Mouse (Mus musculus) 416B (cell line): Measurements from ENCODE around the gene Gm28230.

Source experiments
- DNase-seq: peaks from one replicate; pipeline ENCODE4 v3.0.0; 2011; ENCODE audit warnings: low read depth

Gene Gm28230

DNA sequence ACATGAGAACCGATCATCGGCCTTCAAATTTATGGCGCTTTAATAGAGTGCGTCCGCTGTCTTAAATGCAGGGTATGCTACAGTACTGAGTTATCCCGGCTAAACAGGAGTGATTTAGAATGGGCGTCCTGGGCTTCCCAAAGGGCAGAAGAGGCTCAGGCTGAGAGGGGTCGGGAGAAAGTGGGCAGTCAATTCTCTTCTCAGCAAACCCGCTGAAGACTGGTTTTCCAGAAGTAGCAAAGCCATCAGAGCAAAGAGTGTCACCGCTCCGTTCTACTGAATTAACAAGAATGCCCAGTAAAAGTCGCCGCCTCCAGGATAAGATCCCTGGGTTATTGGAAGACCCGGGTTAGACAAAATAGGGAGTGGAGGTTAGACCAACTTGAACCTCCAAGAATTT, 13.3 kb downstream of the Gm28230 start:
- DNase-seq: no peak

DNA sequence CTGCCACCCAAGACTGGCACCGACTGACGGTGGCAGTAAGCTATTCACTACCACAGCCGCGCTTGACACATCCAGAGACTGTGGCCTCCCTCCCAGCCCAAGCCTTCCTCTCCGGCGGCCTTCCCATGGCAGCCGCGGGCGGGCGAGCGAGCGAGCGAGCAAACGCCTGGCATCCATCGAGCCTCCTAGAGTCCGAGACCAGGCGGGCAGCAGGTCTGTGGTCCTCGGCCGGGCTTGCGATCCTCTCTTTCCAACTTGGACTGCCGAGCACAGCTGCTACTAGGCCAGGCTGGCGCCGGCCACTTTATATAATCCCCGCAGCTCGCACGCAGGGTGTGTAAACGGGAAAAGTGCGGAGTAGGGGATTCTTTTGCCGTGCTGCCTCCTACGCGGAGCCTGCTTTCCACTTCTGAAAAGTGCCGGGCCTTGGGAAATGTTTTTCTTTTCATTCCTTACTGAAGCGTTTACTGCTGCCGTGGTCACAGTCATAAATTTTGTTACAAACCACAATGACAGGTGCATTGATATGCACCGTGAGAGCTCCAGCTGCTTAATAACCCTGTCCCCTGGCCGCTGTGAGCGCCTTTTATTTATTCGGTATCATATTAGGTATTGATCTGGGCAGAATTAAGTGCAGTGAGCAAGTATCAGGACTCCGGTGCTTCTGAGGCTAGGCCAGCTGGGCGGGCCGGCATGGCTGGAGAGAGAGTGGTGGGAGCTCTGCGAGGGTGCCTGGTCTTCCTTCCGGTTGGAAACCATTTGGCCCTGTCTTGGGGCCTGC, 14.0 kb downstream of the Gm28230 start:
- DNase-seq: no peak

DNA sequence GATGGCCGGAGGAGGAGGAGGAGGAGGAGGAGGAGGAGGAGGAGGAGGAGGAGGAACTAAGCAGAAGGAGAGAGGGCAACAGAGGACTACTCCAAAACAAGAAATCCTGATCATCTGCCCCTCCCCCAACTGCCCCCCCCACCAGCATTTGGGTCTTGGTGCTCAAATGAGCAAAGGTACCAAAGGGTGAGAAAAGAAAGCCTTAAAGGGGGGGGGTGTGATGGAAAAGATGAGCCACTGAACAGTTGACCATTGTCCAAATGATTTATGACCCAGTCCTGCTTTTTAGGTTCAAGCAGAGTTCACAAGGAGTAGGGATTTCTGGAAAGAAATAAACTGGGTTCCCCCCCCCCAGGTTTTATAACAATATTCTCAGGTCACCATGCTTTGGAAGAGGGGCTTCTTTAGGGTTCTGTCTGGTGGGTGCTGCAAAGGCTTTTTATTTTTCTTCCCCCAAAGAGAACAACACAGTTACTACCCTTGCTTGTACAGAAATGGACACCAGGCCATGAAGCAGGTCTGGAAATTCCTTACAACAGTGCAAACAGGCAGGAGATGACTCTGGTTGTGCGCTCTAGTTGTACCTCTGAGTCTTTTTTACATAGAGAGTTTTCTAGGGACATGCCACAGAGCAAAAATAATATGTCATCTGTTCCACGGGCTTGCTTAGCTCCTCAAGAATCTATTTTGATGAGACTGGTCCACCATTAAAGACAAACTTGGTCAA, 14.9 kb downstream of the Gm28230 start:
- no peak for DNase-seq

DNA sequence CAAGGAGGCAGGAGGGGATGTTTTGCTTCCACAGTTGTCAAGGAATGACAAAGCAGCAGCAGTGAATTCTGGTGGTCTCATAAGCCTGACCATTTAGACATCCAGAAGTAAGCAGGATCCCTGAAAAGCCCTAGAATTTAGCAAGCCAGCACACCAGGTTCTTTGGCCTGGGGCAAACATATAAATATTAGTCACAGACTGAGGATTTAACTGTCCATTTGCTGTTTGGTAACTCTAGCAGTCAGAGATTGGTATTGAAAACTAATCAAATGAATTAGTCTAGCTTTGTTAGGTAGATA, 15.4 kb downstream of the Gm28230 start:
- no peak for DNase-seq

DNA sequence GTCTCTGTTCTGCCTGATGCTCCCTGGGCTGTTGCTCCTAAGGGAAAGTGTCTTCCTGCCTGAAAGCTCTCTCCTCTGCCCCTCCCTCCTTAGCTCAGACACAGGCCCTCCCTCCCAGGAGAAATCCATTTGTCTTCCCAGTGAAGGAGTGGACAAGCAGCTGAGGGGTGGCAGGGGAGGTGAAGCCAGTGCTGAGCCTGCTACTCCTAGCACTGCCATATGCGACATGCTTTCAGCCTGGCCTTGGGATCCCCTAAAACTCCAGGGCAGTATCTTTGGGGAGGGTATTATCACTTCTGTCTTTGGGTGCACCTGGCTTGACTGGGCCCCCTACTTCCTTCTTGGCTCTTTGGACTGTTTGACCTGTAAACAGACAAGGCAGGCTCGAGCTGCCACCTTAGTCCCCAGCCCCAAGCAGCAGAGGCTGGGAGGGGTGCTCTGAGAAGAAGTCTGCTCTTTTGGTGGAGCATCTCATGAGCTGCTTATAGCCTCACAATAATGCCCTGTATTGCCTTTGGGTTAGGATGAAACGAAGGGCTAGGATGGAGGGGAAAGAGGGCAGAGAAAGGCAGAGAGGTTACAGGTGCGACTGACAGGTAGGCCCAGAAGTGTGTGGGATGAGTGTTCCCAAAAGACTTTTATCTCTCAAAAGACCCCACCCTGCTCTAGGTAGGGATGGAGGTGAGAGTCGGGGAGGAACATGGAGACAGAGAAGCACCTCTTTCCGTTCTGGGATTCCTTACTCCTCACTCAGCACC, 19.2 kb downstream of the Gm28230 start:
- DNase-seq: no peak

DNA sequence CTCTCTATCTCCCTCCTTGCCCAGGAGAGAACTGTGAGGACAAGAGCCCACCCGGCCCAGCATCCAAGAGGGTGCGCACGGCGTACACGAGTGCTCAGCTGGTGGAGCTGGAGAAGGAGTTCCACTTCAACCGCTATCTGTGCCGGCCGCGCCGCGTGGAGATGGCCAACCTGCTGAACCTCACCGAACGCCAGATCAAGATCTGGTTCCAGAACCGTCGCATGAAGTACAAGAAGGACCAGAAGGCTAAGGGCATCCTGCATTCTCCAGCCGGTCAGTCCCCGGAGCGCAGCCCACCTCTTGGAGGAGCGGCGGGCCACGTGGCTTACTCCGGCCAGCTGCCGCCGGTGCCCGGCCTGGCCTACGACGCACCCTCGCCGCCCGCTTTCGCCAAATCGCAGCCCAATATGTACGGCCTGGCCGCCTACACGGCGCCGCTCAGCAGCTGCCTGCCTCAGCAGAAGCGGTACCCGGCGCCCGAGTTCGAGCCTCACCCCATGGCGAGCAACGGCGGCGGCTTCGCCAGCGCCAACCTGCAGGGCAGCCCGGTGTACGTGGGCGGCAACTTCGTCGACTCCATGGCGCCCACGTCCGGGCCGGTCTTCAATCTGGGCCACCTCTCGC, 19.9 kb downstream of the Gm28230 start:
- no peak for DNase-seq

GRCm38 (mm10) chr2:74747006-74747405, 20.5 kb downstream of the Gm28230 start:
- no peak for DNase-seq

DNA sequence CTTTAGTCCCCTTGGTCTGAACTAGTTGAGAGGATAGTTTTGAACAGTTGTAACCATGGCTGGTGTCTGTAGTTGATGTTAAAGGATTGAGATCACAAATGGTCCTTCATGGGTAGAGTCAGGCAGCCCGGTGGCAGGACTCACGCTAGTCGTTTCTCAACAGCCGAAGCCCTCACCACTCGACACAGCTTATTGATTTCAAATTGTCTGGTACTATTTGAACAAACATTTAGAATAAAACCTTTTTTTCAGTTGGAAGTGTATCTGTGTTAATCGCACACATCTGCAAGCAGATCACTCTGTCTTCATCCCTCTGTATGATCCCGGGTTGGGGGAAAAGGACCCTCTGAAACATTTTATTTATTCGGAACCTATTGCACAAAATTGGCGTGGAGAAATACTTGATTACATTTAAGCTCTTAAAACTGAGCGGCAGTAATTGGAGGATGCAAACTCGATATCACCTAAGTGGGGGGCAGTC, 21.2 kb downstream of the Gm28230 start:
- DNase-seq: no peak

DNA sequence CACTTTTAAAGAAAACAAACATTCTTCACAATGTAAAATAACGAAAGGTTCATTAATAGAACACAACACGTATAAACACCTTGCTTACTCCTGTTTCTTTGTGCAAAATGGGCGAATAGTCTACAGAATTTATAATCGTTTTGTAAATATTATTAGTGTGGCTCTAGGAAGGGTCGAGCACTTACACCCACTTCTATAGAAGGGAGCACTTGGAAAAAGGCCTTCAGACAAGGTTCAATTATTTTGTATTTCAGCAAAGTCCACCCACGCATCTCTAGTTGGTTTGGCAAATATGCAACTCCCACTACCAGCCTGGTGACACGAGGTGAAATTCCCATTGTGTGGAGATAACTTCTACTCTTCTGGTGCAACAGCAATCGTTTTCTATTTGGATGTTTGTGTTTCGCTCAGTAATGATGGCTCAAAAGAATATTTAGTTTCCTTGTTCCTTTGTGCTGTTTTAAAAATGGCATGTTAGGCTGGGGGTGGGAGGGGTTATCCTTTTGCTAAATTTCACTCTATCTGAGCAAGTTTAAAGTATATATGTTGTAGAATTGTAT, 22.0 kb downstream of the Gm28230 start:
- no peak for DNase-seq

DNA sequence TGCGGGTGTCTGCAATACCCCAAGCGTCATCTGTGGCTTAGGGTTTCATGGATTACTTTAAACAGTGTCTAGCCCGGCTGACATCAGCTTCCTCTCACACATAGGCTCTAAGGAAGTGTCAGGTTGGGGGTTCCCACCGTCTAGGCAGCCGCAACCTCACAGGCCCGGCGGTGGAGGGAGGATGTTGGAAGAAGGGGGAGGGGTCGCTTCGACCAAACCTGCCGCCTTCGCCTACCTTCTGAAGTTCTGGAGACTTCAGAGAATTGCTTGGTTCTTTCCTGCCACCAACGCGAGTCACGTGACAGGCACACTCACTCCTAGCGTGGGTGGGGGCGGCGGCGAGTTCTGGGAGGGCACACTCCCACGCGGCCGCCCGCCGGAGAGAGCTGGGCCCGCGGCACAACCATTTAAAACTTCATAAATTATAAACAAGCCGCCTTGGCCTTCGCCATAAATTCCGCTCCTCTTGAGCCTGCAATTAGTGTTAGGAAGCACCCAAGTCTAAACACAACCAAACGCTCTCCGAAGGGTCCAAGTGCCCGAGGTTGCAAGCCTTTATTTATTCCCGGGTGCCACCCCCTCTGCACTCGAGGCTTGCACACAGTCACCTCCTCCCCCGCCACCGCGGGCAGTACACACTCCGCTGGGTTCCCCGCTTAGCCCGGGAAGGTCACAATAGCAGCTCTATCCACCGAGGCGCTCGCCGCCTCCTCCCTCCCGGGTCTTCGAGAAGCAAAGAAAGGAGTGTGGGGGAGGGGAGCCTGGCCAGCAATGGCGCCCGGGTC, 23.0 kb downstream of the Gm28230 start:
- no peak for DNase-seq

- DNase-seq: no peak
These were observed 24.3 kb downstream of the Gm28230 start for GRCm38 (mm10) chr2:74750731-74751250.

GRCm38 (mm10) chr2:74751861-74752260, 25.3 kb downstream of the Gm28230 start:
- DNase-seq: no peak

DNA sequence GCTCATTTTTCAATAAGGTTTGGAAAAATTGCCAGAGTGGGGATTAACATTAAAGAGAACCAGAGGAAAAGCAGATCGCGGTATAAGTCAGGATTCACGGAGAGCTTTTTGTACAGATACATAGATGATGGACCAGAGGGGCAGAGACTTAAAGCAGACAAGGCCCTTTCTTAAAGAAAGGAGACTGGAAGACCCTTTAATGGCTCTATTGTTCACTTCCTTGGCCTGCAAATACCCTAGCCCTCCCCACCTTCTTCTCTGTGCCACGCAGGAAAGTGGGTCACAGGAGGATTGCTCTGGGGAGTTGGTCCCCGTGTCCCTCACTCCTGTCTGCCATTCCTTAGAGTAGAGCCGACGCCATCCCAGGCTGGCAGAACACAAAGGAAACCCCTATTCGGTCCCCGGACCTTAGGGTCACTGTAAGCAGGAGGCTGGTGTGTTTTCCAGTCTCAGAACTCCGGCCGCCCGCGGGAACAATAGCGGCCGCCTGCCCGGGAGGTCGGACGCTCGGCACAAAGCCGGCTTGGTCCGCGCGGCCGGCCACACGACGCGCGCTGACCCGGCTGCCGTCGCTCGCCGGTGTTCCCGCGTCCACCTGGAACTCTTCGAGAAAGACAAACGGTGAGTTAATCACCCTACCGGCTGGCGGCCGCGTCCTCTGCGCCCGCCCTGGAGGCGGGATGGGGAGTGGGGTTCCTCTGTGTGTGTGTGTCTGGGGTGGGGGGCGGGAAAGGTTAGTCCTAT, 26.1 kb downstream of the Gm28230 start:
- DNase-seq: no peak

GRCm38 (mm10) chr2:74753175-74753523, 26.6 kb downstream of the Gm28230 start:
- no peak for DNase-seq

DNA sequence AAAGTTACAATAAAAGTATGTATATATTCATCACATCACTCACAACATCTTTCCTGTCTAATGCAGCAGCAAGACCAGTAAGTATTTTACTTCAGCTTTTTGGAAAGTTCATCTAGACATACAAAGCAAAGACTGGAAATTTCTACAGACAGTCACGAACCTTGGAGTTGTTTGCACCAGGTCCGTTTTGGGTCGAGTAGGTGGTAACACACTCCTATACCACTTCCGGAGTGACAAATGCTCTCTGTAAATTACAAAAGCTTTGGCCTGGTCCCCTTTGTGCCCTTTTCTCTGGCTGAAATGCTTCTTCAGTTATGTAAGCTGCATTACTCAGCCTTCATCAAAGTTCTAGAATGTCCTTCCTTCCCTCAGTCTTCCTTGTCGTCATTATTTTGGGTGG, 27.2 kb downstream of the Gm28230 start:
- DNase-seq: no peak

DNA sequence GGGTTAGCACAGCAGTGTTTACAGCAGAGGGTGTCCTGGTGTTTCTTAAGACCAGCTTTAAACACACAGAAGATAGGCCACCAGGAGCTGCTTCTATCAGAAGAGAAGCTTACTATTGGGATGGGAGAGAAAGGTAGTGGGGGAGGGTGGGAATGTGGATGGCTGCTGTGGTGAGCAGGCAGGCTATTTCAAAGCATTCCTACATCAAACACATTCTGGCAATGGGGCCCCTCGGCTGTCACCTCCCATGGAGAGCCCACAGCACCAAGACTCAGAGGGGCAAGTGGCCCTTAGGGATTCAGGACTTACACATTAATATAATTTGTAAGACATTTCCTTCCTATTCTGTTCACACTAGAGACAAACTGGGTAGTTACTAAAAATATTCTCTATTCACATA, 33.6 kb downstream of the Gm28230 start:
- DNase-seq: no peak

GRCm38 (mm10) chr2:74761941-74762340, 35.4 kb downstream of the Gm28230 start:
- no peak for DNase-seq

- no peak for DNase-seq
These were observed 36.2 kb downstream of the Gm28230 start, which contains the start of gene Hoxd1 for GRCm38 (mm10) chr2:74762522-74763244. TSS of gene Hoxd1 (plus strand) at chr2:74762980.

GRCm38 (mm10) chr2:74763245-74763735, 36.8 kb downstream of the Gm28230 start:
- no peak for DNase-seq

DNA sequence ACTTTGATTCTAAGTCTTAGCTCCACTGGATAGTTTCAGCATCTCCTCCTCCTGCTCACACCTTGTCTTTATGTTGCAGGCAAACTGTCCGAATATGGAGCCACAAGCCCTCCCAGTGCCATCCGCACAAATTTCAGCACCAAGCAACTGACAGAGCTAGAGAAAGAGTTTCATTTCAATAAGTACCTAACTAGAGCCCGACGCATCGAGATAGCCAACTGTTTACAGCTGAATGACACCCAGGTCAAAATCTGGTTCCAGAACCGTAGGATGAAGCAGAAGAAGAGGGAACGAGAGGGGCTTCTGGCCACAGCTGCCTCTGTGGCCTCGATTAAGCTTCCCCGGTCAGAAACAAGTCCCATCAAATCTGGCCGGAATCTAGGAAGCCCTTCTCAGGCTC, 37.4 kb downstream of the Gm28230 start:
- no peak for DNase-seq
